Mouse (Mus musculus) monocyte, adult 5-6 weeks (primary cell): ENCODE results near the gene Syn3. TPM values are rescaled to one million over a fixed set of nuclear protein-coding genes. Genes with fewer than 3 reads are reported as not detected.
"Not testable (repeated sequence)": the region's sequence is repeated elsewhere in the genome, so short reads cannot be mapped to it uniquely, and the experiment has no call there.

Source experiments
- ATAC-seq: fragments of 153-309, 156-312 bp; replicated peaks from 2 replicates; pipeline ENCODE4 v1.8.0; 2017; ENCODE audit warnings: mild to moderate bottlenecking; ENCODE audit not compliant: low TSS enrichment, insufficient number of reproducible peaks, severe bottlenecking, poor library complexity, low FRiP score
- total RNA-seq: library from RNA; stranded (forward); fragments of 200-1000, 200-491, 200-594 nt; gene quantifications from 3 replicates; pipeline ENCODE4 v1.2.3, GENCODE M21; 2017

The Syn3 gene
- total RNA-seq, 1 experiment from 2014 or later, result not detected

DNA sequence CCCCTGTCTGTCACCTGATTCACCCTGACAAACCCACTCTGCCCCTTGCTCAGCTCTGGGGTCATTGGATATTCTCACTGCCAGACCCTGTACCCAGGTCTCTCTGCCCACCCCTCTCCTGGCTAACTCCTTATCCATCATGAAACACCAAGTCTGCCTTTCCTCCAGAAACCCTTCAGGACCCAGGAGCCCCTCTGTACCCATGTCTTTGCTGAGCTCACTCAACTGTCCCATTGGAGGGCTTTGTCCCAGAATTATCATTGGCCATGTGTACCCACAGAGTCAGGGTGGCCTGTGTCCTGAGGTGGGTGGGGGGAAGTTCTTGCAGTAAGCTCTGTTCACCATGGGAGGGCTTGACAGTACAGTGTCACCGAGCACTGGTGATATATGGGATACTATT is 433.0 kb downstream of the Syn3 start:
- no peak for ATAC-seq

DNA sequence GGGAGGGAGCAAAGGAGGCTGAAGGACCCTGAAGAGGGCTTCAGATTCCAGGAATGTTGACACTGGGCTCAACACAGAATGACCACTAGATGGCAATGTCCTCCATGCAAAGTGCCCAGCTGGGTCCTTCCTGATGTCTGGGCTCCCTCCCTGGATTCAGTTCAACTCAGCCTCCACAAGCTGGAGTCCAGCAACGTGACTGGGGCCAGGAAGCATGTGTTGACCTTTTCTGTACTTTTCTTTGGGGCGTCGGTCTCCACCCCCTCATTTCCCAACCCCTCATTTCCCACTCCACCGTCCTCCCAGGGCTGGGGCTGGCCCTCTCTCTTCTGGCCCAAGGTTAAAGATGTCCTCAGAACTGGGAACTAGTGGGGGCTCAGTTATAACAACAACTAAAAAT is 433.8 kb downstream of the Syn3 start:
- no peak; the same call in 1 of the 2 replicates for ATAC-seq

- ATAC-seq, result no peak
These were observed 435.7 kb downstream of the Syn3 start for GRCm38 (mm10) chr10:86063018-86063384.

DNA sequence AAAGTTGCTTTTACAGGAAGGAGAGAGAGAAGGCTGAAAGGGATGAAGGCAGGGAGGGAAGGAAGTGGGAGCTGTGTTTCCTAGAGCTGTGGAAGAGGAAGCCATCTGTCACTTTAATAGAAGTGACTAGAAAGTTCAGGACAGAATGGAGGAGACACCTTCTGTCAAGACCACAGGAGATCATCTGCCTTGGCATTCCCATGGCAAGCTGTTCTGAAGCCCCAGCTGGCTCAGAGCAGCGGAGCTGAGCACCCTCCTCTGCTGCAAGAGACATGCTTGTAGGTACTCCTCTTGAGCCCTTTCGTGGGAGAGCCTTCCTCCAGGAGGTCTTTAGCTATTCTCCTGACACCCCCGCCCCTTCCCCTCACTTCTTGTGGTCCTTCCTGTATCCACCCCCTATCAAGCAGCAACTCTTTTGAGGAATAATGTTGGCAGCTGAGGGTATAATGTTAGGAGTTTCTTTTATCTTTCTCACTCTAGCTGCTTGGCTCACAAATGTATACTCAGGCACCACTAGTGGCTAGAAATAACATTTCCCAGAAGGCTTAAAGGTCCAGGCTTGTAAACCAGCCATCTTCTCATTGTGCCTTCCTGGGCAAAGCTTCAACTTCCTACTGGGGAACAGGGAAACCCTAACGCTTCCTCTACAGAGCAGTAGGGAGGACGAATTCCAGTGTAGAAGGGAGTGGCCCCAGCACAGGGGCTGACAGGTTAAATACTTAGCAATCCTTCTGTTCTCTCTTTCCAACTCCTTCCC is 436.3 kb downstream of the Syn3 start:
- no peak for ATAC-seq

DNA sequence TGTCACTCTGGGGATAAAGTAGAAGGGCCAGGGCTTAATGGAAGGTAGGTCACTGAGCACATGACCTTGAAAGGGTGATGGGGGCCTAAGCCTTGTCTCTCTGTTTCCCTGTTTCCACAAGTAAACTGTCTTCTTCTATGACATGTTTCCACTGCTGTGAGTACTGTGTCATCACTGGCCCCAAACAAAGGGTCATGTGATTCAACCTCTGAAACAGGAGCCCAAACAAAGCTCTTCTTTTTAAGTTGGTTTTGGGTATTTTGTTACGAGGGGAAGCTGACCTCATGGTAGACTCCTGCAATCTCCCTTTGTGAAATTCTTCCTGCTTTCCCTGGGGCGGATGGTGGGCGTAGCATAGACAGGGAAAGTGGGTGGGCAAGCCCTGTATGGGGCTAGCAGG is 438.4 kb downstream of the Syn3 start:
- no peak for ATAC-seq

DNA sequence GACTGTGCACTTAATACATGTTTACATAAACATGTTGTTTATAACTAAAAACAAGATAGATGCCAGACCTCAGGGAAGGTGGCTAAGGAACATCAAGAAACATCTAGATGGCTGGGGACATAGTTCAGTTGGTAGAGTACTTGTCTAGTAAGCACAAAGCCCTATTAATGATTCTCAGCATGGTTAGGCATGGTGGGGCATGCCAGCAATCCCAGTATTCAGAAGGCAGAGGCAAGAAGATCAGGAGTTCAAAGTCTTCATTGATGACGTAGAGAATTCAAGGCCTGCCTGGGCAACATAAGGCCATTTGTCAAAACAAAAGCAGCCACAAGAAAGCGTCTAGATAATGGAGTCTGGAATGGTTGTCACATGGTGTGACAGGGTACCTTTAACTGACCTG is 441.0 kb downstream of the Syn3 start:
- ATAC-seq, result no peak

GRCm38 (mm10) chr10:86057286-86057685 is 441.4 kb downstream of the Syn3 start:
- ATAC-seq, result no peak

DNA sequence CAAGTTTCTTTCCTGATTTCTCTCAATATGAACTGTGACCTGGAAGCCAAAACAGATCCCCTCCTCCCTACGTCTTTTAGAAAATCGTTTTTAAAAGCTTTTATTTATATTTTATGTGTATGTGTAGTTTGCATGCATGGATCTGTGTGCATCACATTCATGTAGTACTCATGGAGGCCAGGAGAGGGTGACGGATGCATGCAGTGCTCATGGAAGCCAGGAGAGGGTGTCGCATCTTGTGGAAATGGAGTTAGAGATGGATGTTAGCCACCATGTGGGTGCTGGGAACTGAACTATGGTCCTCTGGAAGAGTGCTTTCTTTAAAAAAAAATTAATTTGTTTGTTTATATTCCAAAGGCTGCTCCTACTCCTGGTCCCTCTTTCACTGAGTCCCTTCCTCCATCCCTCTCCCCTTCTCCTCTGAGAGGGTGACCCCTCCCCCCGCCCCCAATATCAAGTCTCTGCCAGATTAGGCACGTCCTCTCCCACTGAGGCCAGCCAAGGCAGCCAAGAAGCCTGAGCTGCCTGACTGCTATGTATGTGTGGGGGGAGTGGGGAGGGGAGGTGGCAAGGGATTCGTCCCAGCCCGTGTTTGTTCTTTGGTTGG is 442.3 kb downstream of the Syn3 start:
- no peak for ATAC-seq

GRCm38 (mm10) chr10:86052818-86053522 is 445.7 kb downstream of the Syn3 start:
- no peak for ATAC-seq

- no peak for ATAC-seq
These were observed 448.2 kb downstream of the Syn3 start for GRCm38 (mm10) chr10:86050522-86050921.

GRCm38 (mm10) chr10:86047786-86048185 is 450.9 kb downstream of the Syn3 start:
- ATAC-seq, result no peak

DNA sequence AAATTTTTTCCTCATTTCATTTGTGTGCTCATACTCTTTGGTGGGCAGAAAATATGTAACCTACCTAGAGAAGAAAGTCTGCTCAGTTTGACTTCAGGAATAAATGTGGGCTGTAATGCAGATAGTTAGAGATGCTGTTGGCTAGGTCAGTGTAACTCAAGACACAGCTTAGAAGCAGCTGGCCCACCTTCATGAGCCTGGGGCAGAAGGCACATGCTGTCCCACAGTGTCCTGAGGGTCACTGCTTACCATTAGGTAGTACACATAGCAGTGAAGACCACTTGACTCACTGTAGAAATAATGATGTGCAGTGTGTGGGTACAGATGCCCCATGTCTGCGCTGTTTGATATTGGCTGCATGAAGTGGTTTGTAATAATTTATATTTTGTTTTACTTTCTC is 452.3 kb downstream of the Syn3 start:
- no peak for ATAC-seq

DNA sequence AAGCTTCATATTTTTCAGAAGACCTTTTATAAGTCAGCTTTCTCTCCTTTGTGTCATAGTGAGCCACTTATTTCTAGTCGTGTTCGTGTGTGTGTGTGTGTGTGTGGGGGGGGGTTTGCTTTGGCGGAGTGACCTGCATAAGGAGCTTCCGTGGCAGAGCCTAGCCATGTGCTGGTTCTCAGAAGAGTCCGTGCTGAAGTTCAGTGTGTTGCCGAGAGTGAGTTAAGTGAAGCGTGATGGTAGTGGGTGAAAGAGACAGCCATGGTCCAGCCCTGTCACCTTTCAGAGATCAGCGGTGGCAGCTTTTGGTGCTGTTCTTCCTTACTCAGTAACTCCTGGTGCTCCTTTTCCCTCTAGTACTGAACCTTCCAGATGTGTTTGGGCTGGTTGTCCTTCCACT is 454.6 kb downstream of the Syn3 start:
- ATAC-seq, result no peak

DNA sequence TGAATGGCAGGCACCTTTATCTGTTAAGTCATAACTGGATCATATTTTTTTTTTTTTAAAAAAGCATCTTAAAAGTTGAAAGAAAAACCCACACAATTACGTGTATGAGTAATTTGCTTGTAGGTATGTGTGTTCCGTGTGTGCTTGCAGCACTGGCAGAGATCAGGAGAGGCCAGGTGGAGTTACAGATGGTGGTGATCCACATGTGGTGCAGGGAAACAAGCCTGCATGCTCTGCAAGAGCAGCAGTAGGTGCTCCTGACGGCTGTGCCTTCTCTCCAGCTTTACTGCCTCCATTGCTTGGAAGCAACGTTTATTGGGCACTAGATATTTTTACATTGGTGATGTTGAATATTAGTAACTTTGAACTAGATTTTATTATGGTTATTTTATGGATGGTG is 455.0 kb downstream of the Syn3 start:
- no peak for ATAC-seq

- no peak for ATAC-seq
These were observed 464.5 kb downstream of the Syn3 start for GRCm38 (mm10) chr10:86034007-86034728.

- ATAC-seq, result no peak
These were observed 466.2 kb downstream of the Syn3 start for GRCm38 (mm10) chr10:86032517-86032916.

- ATAC-seq, result no peak
These were observed 468.0 kb downstream of the Syn3 start for GRCm38 (mm10) chr10:86030743-86031142.

- not testable (repeated sequence) for ATAC-seq
These were observed 471.9 kb downstream of the Syn3 start for GRCm38 (mm10) chr10:86026807-86027206.

GRCm38 (mm10) chr10:86026354-86026753 is 472.3 kb downstream of the Syn3 start:
- ATAC-seq, result no peak
